In genomic region chr16:5295238-5295637, GRCm38 (mm10) we compare ENCODE assay signal across 30 mouse cellular contexts. TPM values are rescaled to one million over a fixed set of nuclear protein-coding genes. Genes with fewer than 3 reads are reported as not detected.
A peak's percentile ranks its signal among the peaks of the same experiment; 100 is the strongest.
DNase-seq lines count a peak whose midpoint lies in the region; ATAC-seq and TF ChIP-seq lines count a peak whose summit lies in the region.
"Had no signal": no experiment of that assay in that cellular context is flagged by ENCODE, and none has a peak within 500 bp of the region (broad histone marks: within the 10 kb centered on the region; RNA-seq: fewer than 3 reads in every experiment).

No protein-coding gene starts in this region.

- no peak overlapping the region for H3K4me3 ChIP-seq in intestine, embryonic 15.5 days (replicated peaks)
- H3K4me3 ChIP-seq in hindbrain, embryonic 12.5 days: no peak overlapping the region
- H3K4me3 ChIP-seq in cerebellum, adult 2 months (replicated peaks; ENCODE audit: insufficient read depth, low read depth, low read length): no peak overlapping the region
- H3K4me3 ChIP-seq: embryonic facial prominence, embryonic 12.5 days; gastrocnemius, adult 2 months; heart, embryonic 15.5 days; hindbrain, embryonic 10.5 days; limb, embryonic 12.5 days; liver, embryonic 15.5 days; midbrain, embryonic 15.5 days; neural tube, embryonic 15.5 days had no signal

- no peaks in the 10 kb centered on the region for H3K4me1 ChIP-seq in intestine, embryonic 15.5 days (replicated peaks)
- H3K4me1 ChIP-seq in hindbrain, embryonic 12.5 days: no peaks in the 10 kb centered on the region
- no peaks in the 10 kb centered on the region for H3K4me1 ChIP-seq in cerebellum, adult 2 months (ENCODE audit: control insufficient read depth, insufficient read depth, low read length)
- H3K4me1 ChIP-seq: embryonic facial prominence, embryonic 12.5 days; heart, embryonic 15.5 days; hindbrain, embryonic 10.5 days; limb, embryonic 12.5 days; liver, embryonic 15.5 days; midbrain, embryonic 15.5 days; neural tube, embryonic 15.5 days had no signal

- no peak for TF ChIP-seq CTCF in cerebellum, adult 2 months (IDR thresholded peaks at IDR 0.05; ENCODE audit: borderline replicate concordance, insufficient read depth, low read depth, low read length)

- H3K36me3 ChIP-seq in intestine, embryonic 15.5 days: no peaks in the 10 kb centered on the region
- H3K36me3 ChIP-seq in hindbrain, embryonic 12.5 days: no peaks in the 10 kb centered on the region
- H3K36me3 ChIP-seq: embryonic facial prominence, embryonic 12.5 days; G1E; heart, embryonic 15.5 days; hindbrain, embryonic 10.5 days; limb, embryonic 12.5 days; liver, embryonic 15.5 days; midbrain, embryonic 15.5 days; neural tube, embryonic 15.5 days had no signal

- 59% methylated on average over 5 of the region's 5 CpGs for WGBS in intestine, embryonic 15.5 days
- WGBS in hindbrain, embryonic 12.5 days: 84% methylated on average over 5 of the region's 5 CpGs
- 57% methylated on average over 5 of the region's 5 CpGs for WGBS in cerebellum, adult 2 months

- DNase-seq in adrenal gland, adult (ENCODE audit: inconsistent age in 2 of 2, low spot score in 1 of 2): peak; percentile 65 to 86
- no peak for DNase-seq in adrenal gland, postnatal 4 days (ENCODE audit: low spot score in 2 of 2)
- peak; percentile 35 for DNase-seq in testis, postnatal 10 days (ENCODE audit: low spot score)
- DNase-seq in testis, postnatal 14 days (ENCODE audit: low spot score): no peak
- no peak for DNase-seq in cerebellum, adult 2 months
- DNase-seq in right cerebral cortex, adult 2 months (ENCODE audit: low spot score in 2 of 2): no peak
- DNase-seq: cerebellum, adult 9-10 months; cerebellum, postnatal 36 days; gastrocnemius, adult 2 months; gastrocnemius, postnatal 36 days; kidney, adult 11 months; kidney, postnatal 14 days; lung, embryonic 14.5 days; lung, postnatal 14 days; retina, postnatal 1 day; spleen, adult 18-20 months; thymus, postnatal 4 days had no signal

- H3K9me3 ChIP-seq in intestine, embryonic 15.5 days: no peaks in the 10 kb centered on the region
- H3K9me3 ChIP-seq in hindbrain, embryonic 12.5 days (replicated peaks): no peaks in the 10 kb centered on the region
- H3K9me3 ChIP-seq: embryonic facial prominence, embryonic 12.5 days; G1E; heart, embryonic 15.5 days; hindbrain, embryonic 10.5 days; limb, embryonic 12.5 days; liver, embryonic 15.5 days; neural tube, embryonic 15.5 days had no signal

- H3K27me3 ChIP-seq in intestine, embryonic 15.5 days (replicated peaks): no peaks in the 10 kb centered on the region
- no peaks in the 10 kb centered on the region for H3K27me3 ChIP-seq in hindbrain, embryonic 12.5 days
- no peaks in the 10 kb centered on the region; the same call in 1 of the 2 replicates for H3K27me3 ChIP-seq in cerebellum, adult 2 months (ENCODE audit: control insufficient read depth, insufficient read depth, low read length)
- H3K27me3 ChIP-seq: embryonic facial prominence, embryonic 12.5 days; heart, embryonic 15.5 days; limb, embryonic 12.5 days; midbrain, embryonic 15.5 days; neural tube, embryonic 15.5 days had no signal

- no peak overlapping the region for H3K9ac ChIP-seq in intestine, embryonic 15.5 days
- H3K9ac ChIP-seq in hindbrain, embryonic 12.5 days: no peak overlapping the region
- H3K9ac ChIP-seq: embryonic facial prominence, embryonic 12.5 days; heart, embryonic 15.5 days; limb, embryonic 12.5 days; liver, embryonic 15.5 days; lung, embryonic 14.5 days; midbrain, embryonic 15.5 days; neural tube, embryonic 15.5 days had no signal

- ATAC-seq in intestine, embryonic 15.5 days: 0 out of 2 replicates have a peak, but pooled peaks have one; percentile 45
- ATAC-seq in hindbrain, embryonic 12.5 days (ENCODE audit: low FRiP score): no peak
- ATAC-seq: forebrain, embryonic 16.5 days; hindbrain, embryonic 16.5 days; midbrain, embryonic 15.5 days had no signal

- H3K27ac ChIP-seq in intestine, embryonic 15.5 days: no peak overlapping the region
- H3K27ac ChIP-seq in hindbrain, embryonic 12.5 days: no peak overlapping the region
- H3K27ac ChIP-seq in cerebellum, adult 2 months (ENCODE audit: insufficient read depth, low read length): no peak overlapping the region
- H3K27ac ChIP-seq: embryonic facial prominence, embryonic 12.5 days; gastrocnemius, adult 2 months; heart, embryonic 15.5 days; hindbrain, embryonic 10.5 days; limb, embryonic 12.5 days; liver, embryonic 15.5 days; midbrain, embryonic 15.5 days; neural tube, embryonic 15.5 days; stomach, postnatal 0 days had no signal

- H3K4me2 ChIP-seq in intestine, embryonic 15.5 days (replicated peaks): no peak overlapping the region
- no peak overlapping the region for H3K4me2 ChIP-seq in hindbrain, embryonic 12.5 days (replicated peaks)
- H3K4me2 ChIP-seq: embryonic facial prominence, embryonic 12.5 days; heart, embryonic 15.5 days; limb, embryonic 12.5 days; liver, embryonic 15.5 days; lung, embryonic 14.5 days; midbrain, embryonic 15.5 days; neural tube, embryonic 15.5 days had no signal

- TF ChIP-seq POLR2A in cerebellum, adult 2 months (IDR thresholded peaks at IDR 0.05; ENCODE audit: borderline replicate concordance, insufficient read depth, low read length): no peak

RNA-seq across cellular contexts. Expression of gene Eef2kmt, which starts 39.5 kb away (rescaled TPM):
- total RNA-seq in adrenal gland, postnatal 4 days (2021): 10 to 100 TPM; 30.8 to 41.5 TPM
- 30.4 and 38.4 TPM in 2 replicates for polyA plus RNA-seq in intestine, embryonic 15.5 days (2015; fragmentation: Nextera tagmentation; extraction: Ambion mirVana)
- 9.5 and 11.6 TPM in 2 replicates for polyA plus RNA-seq in hindbrain, embryonic 12.5 days (2016; fragmentation: Nextera tagmentation; extraction: Ambion mirVana)
- polyA plus RNA-seq in cerebellum, adult 2 months (2012; rRNA removed): 9.4 and 12.9 TPM in 2 replicates

Comparison
In these comparisons a context has a peak if more than half of its experiments do, and no peak if none do; other contexts are left out.
1. DNase-seq: peak in adrenal gland, adult (2 of 2) and testis, postnatal 10 days (single experiment); none in adrenal gland, postnatal 4 days (0 of 2), testis, postnatal 14 days (single experiment), cerebellum, adult 2 months (0 of 2) and right cerebral cortex, adult 2 months (0 of 2).